Mouse (Mus musculus): ENCODE measurements around the gene Smpd2. TPM values are rescaled to one million over a fixed set of nuclear protein-coding genes. Genes with fewer than 3 reads are reported as not detected.

Smpd2 gene
- polyA plus RNA-seq, 1 experiment, result 121 TPM

- Histone ChIP-seq H3K4me1 (ENCODE audit: control insufficient read depth, insufficient read depth, insufficient read length, low read length) (peaks cover 19% of the 10 kb centered on the region), H3K36me3 (ENCODE audit: control insufficient read depth, insufficient read depth, low read length) (peaks cover 36% of the 10 kb centered on the region), H3K27me3 (ENCODE audit: control insufficient read depth, insufficient read depth, low read length) (no peaks in the 10 kb centered on the region), H3K27ac (ENCODE audit: insufficient read depth, low read depth, low read length) (peak overlapping the region; percentile 87), H3K4me3 (ENCODE audit: low read depth, low read length) (peak overlapping the region; percentile 85)
- 12% methylated on average over 7 of the region's 7 CpGs for WGBS
- TF ChIP-seq CTCF (IDR thresholded peaks at IDR 0.05; ENCODE audit: extremely low read depth, insufficient read length, insufficient replicate concordance, low read depth, low read length), result no peak
- no peak for TF ChIP-seq POLR2A (IDR thresholded peaks at IDR 0.05; ENCODE audit: low read depth, low read length)
These were observed 1.3 kb downstream of the Smpd2 start for GRCm38 (mm10) chr10:41488877-41489276.

- no peak for TF ChIP-seq POLR2A (IDR thresholded peaks at IDR 0.05; ENCODE audit: low read depth, low read length)
- TF ChIP-seq CTCF (IDR thresholded peaks at IDR 0.05; ENCODE audit: extremely low read depth, insufficient read length, insufficient replicate concordance, low read depth, low read length), result no peak
- H3K27me3 ChIP-seq (ENCODE audit: control insufficient read depth, insufficient read depth, low read length), result no peaks in the 10 kb centered on the region
- WGBS, result 85% methylated on average over 14 of the region's 14 CpGs
- H3K27ac ChIP-seq (ENCODE audit: insufficient read depth, low read depth, low read length), result no peak overlapping the region
- H3K4me1 ChIP-seq (ENCODE audit: control insufficient read depth, insufficient read depth, insufficient read length, low read length), result peaks cover 19% of the 10 kb centered on the region
- H3K36me3 ChIP-seq (ENCODE audit: control insufficient read depth, insufficient read depth, low read length), result peaks cover 58% of the 10 kb centered on the region
- H3K4me3 ChIP-seq (ENCODE audit: low read depth, low read length), result no peak overlapping the region
These were observed 3.5 kb downstream of the Smpd2 start for GRCm38 (mm10) chr10:41486506-41487170.

GRCm38 (mm10) chr10:41485778-41486177 lies 4.4 kb downstream of the Smpd2 start:
- WGBS, result 91% methylated on average over 16 of the region's 16 CpGs
- Histone ChIP-seq H3K27me3 (ENCODE audit: control insufficient read depth, insufficient read depth, low read length) (no peaks in the 10 kb centered on the region), H3K4me1 (ENCODE audit: control insufficient read depth, insufficient read depth, insufficient read length, low read length) (peaks cover 17% of the 10 kb centered on the region), H3K4me3 (ENCODE audit: low read depth, low read length) (no peak overlapping the region), H3K27ac (ENCODE audit: insufficient read depth, low read depth, low read length) (no peak overlapping the region), H3K36me3 (ENCODE audit: control insufficient read depth, insufficient read depth, low read length) (peaks cover 66% of the 10 kb centered on the region)
- TF ChIP-seq POLR2A (IDR thresholded peaks at IDR 0.05; ENCODE audit: low read depth, low read length), result no peak
- TF ChIP-seq CTCF (IDR thresholded peaks at IDR 0.05; ENCODE audit: extremely low read depth, insufficient read length, insufficient replicate concordance, low read depth, low read length), result no peak

DNA sequence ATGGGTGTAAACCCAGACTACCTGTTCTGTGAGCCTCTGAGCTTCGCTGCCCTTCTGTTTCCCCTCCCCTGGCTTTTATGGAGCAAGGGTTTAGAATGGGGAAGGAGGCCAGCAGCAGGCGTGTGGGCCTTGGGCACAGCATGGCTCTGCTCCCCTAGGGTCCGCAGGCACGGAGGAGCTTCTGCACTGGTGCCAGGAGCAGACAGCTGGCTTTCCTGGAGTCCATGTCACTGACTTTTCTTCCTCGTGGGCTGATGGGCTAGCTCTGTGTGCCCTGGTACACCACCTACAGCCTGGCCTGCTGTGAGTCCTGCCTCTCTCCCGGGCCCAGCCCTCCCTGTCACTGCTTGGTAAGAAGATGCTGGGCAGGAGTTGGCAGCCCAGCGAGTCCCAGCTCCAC lies 7.7 kb downstream of the Smpd2 start:
- Histone ChIP-seq H3K4me3 (ENCODE audit: low read depth, low read length) (no peak overlapping the region), H3K36me3 (ENCODE audit: control insufficient read depth, insufficient read depth, low read length) (peaks cover 81% of the 10 kb centered on the region), H3K27me3 (ENCODE audit: control insufficient read depth, insufficient read depth, low read length) (no peaks in the 10 kb centered on the region), H3K4me1 (ENCODE audit: control insufficient read depth, insufficient read depth, insufficient read length, low read length) (peaks cover 10% of the 10 kb centered on the region), H3K27ac (ENCODE audit: insufficient read depth, low read depth, low read length) (no peak overlapping the region)
- TF ChIP-seq CTCF (IDR thresholded peaks at IDR 0.05; ENCODE audit: extremely low read depth, insufficient read length, insufficient replicate concordance, low read depth, low read length) (no peak), POLR2A (IDR thresholded peaks at IDR 0.05; ENCODE audit: low read depth, low read length) (no peak)
- WGBS, result 85% methylated on average over 7 of the region's 7 CpGs

DNA sequence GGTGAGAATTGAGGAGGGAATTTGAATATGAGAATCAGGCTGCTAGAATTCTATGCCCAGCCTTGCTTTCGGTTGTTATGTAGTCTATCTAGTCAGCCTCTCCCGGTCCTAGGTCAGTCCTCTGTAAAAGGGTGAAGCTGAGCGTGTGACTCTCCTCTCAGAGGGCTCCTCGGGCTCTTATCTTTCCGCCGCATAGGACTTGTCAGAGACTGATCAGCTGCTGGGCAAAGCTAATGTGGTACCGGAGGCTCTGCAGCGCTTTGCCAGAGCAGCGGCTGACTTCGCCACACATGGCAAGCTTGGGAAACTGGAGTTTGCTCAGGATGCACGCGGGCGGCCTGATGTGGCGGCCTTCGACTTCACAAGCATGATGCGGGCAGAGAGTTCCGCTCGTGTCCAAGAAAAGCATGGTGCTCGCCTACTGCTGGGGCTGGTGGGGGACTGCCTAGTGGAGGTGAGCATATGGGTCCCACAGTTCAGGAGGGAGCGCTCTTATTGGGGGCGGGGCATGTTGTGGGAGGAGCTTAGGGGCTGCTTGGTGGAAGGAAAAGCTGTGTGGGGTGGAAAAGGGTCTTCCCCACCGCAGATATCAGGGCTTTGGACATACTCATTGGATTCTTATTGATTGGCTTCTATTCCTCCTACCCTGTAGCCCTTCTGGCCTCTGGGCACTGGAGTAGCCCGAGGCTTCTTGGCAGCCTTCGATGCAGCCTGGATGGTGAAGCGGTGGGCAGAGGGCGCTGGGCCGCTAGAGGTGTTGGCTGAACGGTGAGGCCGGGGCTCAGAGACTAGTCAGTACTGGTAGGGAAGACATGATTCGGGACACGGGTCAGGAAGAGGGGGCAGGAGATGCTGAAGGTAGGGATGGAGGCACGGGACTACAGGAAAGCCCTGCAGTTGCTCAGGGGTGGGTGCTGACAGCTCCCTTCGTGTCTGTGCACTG lies 9.0 kb downstream of the Smpd2 start:
- peaks cover 6% of the 10 kb centered on the region for H3K4me1 ChIP-seq (ENCODE audit: control insufficient read depth, insufficient read depth, insufficient read length, low read length)
- no peaks in the 10 kb centered on the region for H3K27me3 ChIP-seq (ENCODE audit: control insufficient read depth, insufficient read depth, low read length)
- WGBS, result 73% methylated on average over 33 of the region's 33 CpGs
- TF ChIP-seq CTCF (IDR thresholded peaks at IDR 0.05; ENCODE audit: extremely low read depth, insufficient read length, insufficient replicate concordance, low read depth, low read length) (no peak), POLR2A (IDR thresholded peaks at IDR 0.05; ENCODE audit: low read depth, low read length) (no peak)
- no peak overlapping the region for H3K4me3 ChIP-seq (ENCODE audit: low read depth, low read length)
- peaks cover 69% of the 10 kb centered on the region for H3K36me3 ChIP-seq (ENCODE audit: control insufficient read depth, insufficient read depth, low read length)
- no peak overlapping the region for H3K27ac ChIP-seq (ENCODE audit: insufficient read depth, low read depth, low read length)

DNA sequence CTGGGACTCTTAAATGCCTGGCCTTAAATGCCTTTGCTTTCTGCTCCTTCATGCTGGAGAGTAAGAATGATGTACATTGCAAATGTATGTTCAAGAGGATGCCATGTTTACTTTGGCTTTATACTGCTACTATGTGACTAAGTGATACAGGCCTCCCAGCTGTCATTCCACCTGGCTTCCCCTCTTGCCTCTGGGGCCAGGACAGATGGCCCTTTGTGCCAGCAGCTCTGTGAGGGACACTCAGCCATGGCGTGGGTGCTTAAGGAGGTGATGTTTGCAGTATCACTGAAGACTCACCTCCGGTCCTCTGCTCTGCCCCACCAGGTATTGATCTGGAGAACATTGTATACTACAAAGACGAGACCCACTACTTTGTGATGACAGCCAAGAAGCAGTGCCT lies 10.2 kb downstream of the Smpd2 start:
- peaks cover 61% of the 10 kb centered on the region for H3K36me3 ChIP-seq (ENCODE audit: control insufficient read depth, insufficient read depth, low read length)

More for the DNA sequence above, 10.2 kb downstream of the Smpd2 start:
- no peak overlapping the region for H3K27ac ChIP-seq (ENCODE audit: insufficient read depth, low read depth, low read length)
- no peak for TF ChIP-seq CTCF (IDR thresholded peaks at IDR 0.05; ENCODE audit: extremely low read depth, insufficient read length, insufficient replicate concordance, low read depth, low read length)
- TF ChIP-seq POLR2A (IDR thresholded peaks at IDR 0.05; ENCODE audit: low read depth, low read length), result no peak
- 77% methylated on average over 3 of the region's 3 CpGs for WGBS
- H3K27me3 ChIP-seq (ENCODE audit: control insufficient read depth, insufficient read depth, low read length), result no peaks in the 10 kb centered on the region
- no peak overlapping the region for H3K4me3 ChIP-seq (ENCODE audit: low read depth, low read length)
- peaks cover 16% of the 10 kb centered on the region for H3K4me1 ChIP-seq (ENCODE audit: control insufficient read depth, insufficient read depth, insufficient read length, low read length)
